Comparison of ENCODE assay signal across 8 mouse cellular contexts in the genomic region with DNA sequence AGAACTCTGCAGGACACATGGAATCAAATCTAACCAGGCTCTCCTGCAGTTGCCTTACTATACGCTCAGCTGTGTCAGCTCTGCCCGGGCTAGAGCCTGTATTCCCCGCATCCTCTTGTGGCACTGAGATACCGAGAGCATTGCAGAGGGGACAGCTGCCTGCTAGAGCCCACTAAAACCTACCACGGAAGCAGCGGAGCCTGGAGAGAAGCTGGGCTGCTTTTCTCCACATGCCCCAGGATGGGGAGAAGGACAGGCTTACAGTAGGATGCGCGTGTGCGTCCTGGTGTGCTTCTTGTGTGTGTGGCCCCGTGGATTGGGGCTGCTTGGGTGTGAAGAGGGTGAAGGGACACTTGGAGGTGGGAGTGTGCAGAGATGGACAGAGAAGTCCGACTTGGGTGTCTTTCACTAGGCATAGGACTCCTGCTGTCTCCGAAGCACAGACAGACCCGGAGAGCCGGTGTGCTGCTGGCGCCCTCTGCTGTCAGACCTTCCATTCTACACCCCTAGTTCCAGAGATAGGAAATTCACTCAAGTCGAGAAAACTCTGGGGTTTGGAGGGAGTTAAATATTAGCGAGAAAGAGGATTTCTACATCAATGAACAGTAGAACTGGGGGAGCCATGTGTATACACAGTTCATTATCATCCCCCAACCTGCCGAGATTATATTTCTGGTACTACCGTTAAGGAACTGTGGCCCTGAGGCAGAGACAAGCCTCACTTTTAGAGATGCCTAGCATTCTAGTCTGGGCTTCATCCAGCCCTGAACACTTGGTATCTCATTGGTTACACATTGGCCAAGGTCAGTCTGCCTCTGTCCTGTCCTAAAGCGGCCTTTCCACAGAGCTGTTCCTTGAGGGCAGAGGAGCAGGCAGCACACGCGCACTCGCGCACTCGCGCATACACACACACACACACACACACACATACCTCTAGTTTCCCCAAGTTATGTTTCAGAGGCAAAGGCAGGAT. TPM values are rescaled to one million over a fixed set of nuclear protein-coding genes. Genes with fewer than 3 reads are reported as not detected.
A peak's percentile ranks its signal among the peaks of the same experiment; 100 is the strongest.
DNase-seq lines count a peak whose midpoint lies in the region; ATAC-seq and TF ChIP-seq lines count a peak whose summit lies in the region.

No protein-coding gene starts in this region.

- WGBS in cerebellum, adult 2 months: 34% methylated on average over 26 of the region's 26 CpGs
- 40% methylated on average over 26 of the region's 26 CpGs for WGBS in hindbrain, embryonic 10.5 days
- 31% methylated on average over 26 of the region's 26 CpGs for WGBS in lung, postnatal 0 days

- ATAC-seq in G1E (ENCODE audit: extremely low read depth, insufficient number of reproducible peaks, low FRiP score, poor library complexity, severe bottlenecking): peak; percentile 45
- peak; percentile 97 for ATAC-seq in frontal cortex, adult (ENCODE audit: low TSS enrichment)
- ATAC-seq in lung, postnatal 0 days: peak; percentile 83

- H3K27ac ChIP-seq in cerebellum, adult 2 months (ENCODE audit: insufficient read depth, low read length): no peak overlapping the region
- H3K27ac ChIP-seq in hindbrain, embryonic 10.5 days: peak overlapping the region; percentile 59; the same call in 1 of the 2 replicates
- H3K27ac ChIP-seq in lung, postnatal 0 days (ENCODE audit: low read length): no peak overlapping the region

- TF ChIP-seq POLR2A in cerebellum, adult 2 months (IDR thresholded peaks at IDR 0.05; ENCODE audit: borderline replicate concordance, insufficient read depth, low read length): no peak

- no peaks in the 10 kb centered on the region for H3K9me3 ChIP-seq in G1E (replicated peaks)
- no peaks in the 10 kb centered on the region for H3K9me3 ChIP-seq in hindbrain, embryonic 10.5 days
- H3K9me3 ChIP-seq in lung, postnatal 0 days (ENCODE audit: low read length): no peaks in the 10 kb centered on the region

- H3K36me3 ChIP-seq in G1E (replicated peaks): no peaks in the 10 kb centered on the region
- H3K36me3 ChIP-seq in hindbrain, embryonic 10.5 days: no peaks in the 10 kb centered on the region
- H3K36me3 ChIP-seq in lung, postnatal 0 days (ENCODE audit: insufficient read depth, low read length): no peaks in the 10 kb centered on the region

- no peak for TF ChIP-seq EP300 in lung, postnatal 0 days (IDR thresholded peaks at IDR 0.05)

- H3K4me1 ChIP-seq in G1E (ENCODE audit: insufficient read depth, low read depth, low read length): peaks cover 33% of the 10 kb centered on the region
- peaks cover 3% of the 10 kb centered on the region for H3K4me1 ChIP-seq in cerebellum, adult 2 months (ENCODE audit: control insufficient read depth, insufficient read depth, low read length)
- peaks cover 7% of the 10 kb centered on the region for H3K4me1 ChIP-seq in hindbrain, embryonic 10.5 days (replicated peaks)
- no peaks in the 10 kb centered on the region for H3K4me1 ChIP-seq in lung, postnatal 0 days (ENCODE audit: insufficient read depth, low read depth, low read length)

- H3K4me3 ChIP-seq in G1E (ENCODE audit: low read depth, low read length): no peak overlapping the region
- H3K4me3 ChIP-seq in cerebellum, adult 2 months (replicated peaks; ENCODE audit: insufficient read depth, low read depth, low read length): peak overlapping the region; percentile 42
- H3K4me3 ChIP-seq in hindbrain, embryonic 10.5 days: peak overlapping the region; percentile 40
- no peak overlapping the region for H3K4me3 ChIP-seq in lung, postnatal 0 days (ENCODE audit: low read depth, low read length)

- no peak overlapping the region for H3K4me2 ChIP-seq in lung, postnatal 0 days (replicated peaks; ENCODE audit: low read depth, low read length)

- no peak overlapping the region for H3K9ac ChIP-seq in lung, postnatal 0 days (replicated peaks; ENCODE audit: low read depth)

- peak; percentile 62 for DNase-seq in G1E (ENCODE audit: low spot score)
- peak; percentile 69 to 82 for DNase-seq in cerebellum, adult 2 months
- DNase-seq in hindbrain, embryonic 10.5 days (ENCODE audit: low spot score): peak; percentile 82
- DNase-seq in layer of hippocampus, adult 9-11 months: peak; percentile 69
- peak; percentile 81 for DNase-seq in lung, postnatal 0 days (ENCODE audit: low spot score)
- peak; percentile 78 for DNase-seq in ovary, postnatal 14 days (ENCODE audit: low spot score)
- DNase-seq in thymus, postnatal 10 days (ENCODE audit: low spot score in 2 of 2): peak; percentile 31 to 79

- TF ChIP-seq CTCF in G1E (IDR thresholded peaks at IDR 0.05; ENCODE audit: low read depth, low read length): peak; percentile 49
- TF ChIP-seq CTCF in cerebellum, adult 2 months (IDR thresholded peaks at IDR 0.05; ENCODE audit: borderline replicate concordance, insufficient read depth, low read depth, low read length): peak; percentile 93
- peak; percentile 91 for TF ChIP-seq CTCF in lung, postnatal 0 days (IDR thresholded peaks at IDR 0.05)

- peaks cover 46% of the 10 kb centered on the region for H3K27me3 ChIP-seq in G1E (ENCODE audit: insufficient read depth, low read length)
- H3K27me3 ChIP-seq in cerebellum, adult 2 months (ENCODE audit: control insufficient read depth, insufficient read depth, low read length): no peaks in the 10 kb centered on the region
- peaks cover 7% of the 10 kb centered on the region; the same call in 1 of the 2 replicates for H3K27me3 ChIP-seq in hindbrain, embryonic 10.5 days (ENCODE audit: insufficient read depth, poor library complexity, severe bottlenecking)
- H3K27me3 ChIP-seq in lung, postnatal 0 days (replicated peaks; ENCODE audit: insufficient read depth, low read length): no peaks in the 10 kb centered on the region

RNA-seq across cellular contexts. Expression of a gene that starts 0.5 kb away (rescaled TPM):
- total RNA-seq in G1E (2014; fragmentation: Nextera tagmentation) (not detected in 2 replicates), G1E (2017) (0.22 TPM in 1 of 2 replicates, not detected in the other)
- not detected in 2 replicates for polyA plus RNA-seq in G1E (2012)
- not detected in 2 replicates for polyA plus RNA-seq in cerebellum, adult 2 months (2012; rRNA removed)
- polyA plus RNA-seq in hindbrain, embryonic 10.5 days (2016; fragmentation: Nextera tagmentation; extraction: Ambion mirVana): 0.22 TPM in 1 of 2 replicates, not detected in the other
- not detected in 2 replicates for polyA plus RNA-seq in lung, postnatal 0 days (2015; fragmentation: Nextera tagmentation; extraction: Ambion mirVana)

RNA-seq across cellular contexts. Expression of a gene that starts 27.2 kb away (rescaled TPM):
- total RNA-seq in G1E (2014; fragmentation: Nextera tagmentation) (27.8 and 39.6 TPM in 2 replicates), G1E (2017) (13.5 and 14.7 TPM in 2 replicates)
- 21.5 and 23.8 TPM in 2 replicates for polyA plus RNA-seq in G1E (2012)
- polyA plus RNA-seq in cerebellum, adult 2 months (2012; rRNA removed): 134 and 151 TPM in 2 replicates
- 50.5 and 55.4 TPM in 2 replicates for polyA plus RNA-seq in hindbrain, embryonic 10.5 days (2016; fragmentation: Nextera tagmentation; extraction: Ambion mirVana)
- polyA plus RNA-seq in lung, postnatal 0 days (2015; fragmentation: Nextera tagmentation; extraction: Ambion mirVana): 31.6 and 33.2 TPM in 2 replicates

Comparison
In these comparisons a context has a peak if more than half of its experiments do, and no peak if none do; other contexts are left out.
1. ATAC-seq: peak in every context shown above with its lines; median percentile 97 in frontal cortex, adult; 83 in lung, postnatal 0 days; 45 in G1E.
2. H3K4me3 ChIP-seq: peak in cerebellum, adult 2 months (single experiment) and hindbrain, embryonic 10.5 days (single experiment); none in G1E (single experiment) and lung, postnatal 0 days (single experiment).
3. Peak in every context shown above with its lines, with median percentiles within 50 percentile points of each other: DNase-seq and CTCF ChIP-seq.